Mouse (Mus musculus) neutrophil, adult 5-6 weeks (primary cell): Measurements from ENCODE around the gene Casz1. TPM values are rescaled to one million over a fixed set of nuclear protein-coding genes. Genes with fewer than 3 reads are reported as not detected.

Source experiments
- ATAC-seq: fragments of 151-379, 151-347 bp; 2 replicates; pipeline ENCODE4 v1.8.0; 2017; ENCODE audit warnings: mild to moderate bottlenecking, moderate TSS enrichment; ENCODE audit not compliant: insufficient number of reproducible peaks, poor library complexity, low FRiP score, severe bottlenecking; ENCODE audit errors: extremely low read depth
- total RNA-seq: library from RNA; stranded (forward); fragments of 200-1000 nt; gene quantifications from 2 replicates; pipeline ENCODE4 v1.2.3, GENCODE M21; 2017

The Casz1 gene
- total RNA-seq, 1 experiment from 2014 or later: 14.1 TPM

DNA sequence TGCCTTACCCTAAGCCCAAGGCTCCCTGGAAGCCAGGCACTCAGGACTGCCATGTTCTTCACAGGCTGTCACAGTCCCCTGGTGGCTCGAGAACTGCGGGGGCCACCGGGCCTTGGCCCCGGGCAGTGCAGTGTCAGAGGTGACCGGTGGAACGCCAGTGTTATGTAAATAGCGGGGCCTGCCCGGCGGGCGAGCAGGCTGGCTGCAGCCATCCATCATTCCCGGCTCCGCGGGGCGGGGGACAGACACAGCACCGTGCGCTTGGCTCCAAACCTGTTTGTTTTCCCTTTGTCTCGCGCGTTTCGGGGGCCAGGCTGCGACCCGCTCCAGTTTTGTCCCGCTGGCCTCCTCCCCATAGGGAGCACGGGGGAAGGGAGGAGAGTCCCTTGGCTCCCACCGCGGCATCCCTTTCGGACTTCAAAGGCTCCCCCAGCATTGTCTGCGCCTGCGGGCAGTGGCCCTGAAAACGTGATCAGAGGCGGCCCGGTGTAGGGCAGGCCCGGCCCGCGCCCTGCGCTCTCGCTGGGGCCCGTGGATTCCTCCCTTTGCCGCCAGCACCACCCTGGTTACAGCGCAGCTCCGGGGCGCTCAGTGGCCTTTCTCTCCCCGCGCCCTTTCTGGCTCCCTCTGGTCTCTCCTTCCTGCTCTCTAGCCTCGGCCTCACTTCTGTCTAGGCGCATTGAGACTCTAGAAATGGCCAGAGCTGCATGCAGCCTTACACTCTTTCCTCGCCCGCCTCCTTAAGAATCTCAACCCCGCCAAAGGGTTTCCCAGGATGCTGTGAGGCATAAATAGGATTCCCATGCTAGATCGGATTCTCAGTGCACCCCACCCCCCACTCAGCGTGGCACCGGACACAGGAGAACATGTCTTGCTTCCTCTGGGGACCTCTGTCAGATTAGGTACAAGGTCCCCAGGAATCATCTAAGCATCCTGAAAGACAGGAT lies 86.9 kb downstream of the Casz1 start:
- ATAC-seq: no peak

GRCm38 (mm10) chr4:148896125-148896524 lies 91.9 kb downstream of the Casz1 start:
- ATAC-seq: no peak

GRCm38 (mm10) chr4:148899927-148900294 lies 95.7 kb downstream of the Casz1 start:
- ATAC-seq: no peak

DNA sequence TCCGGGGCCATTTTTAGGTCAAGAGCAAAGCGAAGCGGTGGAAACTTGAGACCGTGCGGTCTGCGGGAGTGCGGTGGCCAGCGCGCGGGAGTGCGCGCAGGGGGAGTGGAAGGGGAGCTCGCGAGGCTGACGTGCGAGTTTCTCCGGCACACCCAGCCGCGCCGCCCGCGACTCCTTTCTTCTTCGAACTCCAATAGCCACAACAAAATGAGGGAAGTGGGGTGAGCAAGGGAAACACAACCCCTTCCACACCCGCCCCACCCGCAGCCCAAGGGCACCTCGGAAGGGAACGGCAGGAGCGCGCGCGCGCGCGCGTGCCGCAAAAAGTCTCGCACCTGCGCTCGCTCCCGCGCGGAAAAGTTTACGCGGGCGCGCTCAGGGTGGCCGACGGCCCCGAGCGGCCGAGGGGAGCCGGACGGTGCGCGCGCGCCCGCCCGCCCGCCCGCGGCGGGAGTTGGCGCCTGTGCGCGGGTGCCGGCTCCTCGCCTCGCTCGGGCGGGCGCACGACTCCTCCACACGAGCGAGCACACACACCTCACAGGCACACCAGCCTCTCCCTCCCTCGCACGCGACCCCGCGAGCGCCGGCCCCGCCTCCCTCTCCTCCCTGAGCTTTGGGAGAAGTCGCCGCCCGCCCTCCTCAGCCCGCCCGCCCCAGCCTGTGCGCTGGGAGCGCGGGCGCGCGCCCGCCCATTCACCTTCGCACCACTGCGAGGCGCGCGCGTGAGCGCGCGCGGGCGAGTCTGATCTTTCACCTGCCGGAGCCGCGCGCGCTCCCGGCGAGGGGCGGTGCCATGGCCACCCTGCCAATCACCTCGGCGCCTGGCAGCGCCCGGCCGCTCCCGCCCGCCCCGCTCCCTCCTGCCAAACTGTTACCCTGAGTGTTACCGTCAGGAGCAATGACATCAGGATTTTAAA lies 96.3 kb downstream of the Casz1 start:
- ATAC-seq: peak; percentile 35

- ATAC-seq: no peak
Measured at GRCm38 (mm10) chr4:148901275-148902052, 97.2 kb downstream of the Casz1 start.

DNA sequence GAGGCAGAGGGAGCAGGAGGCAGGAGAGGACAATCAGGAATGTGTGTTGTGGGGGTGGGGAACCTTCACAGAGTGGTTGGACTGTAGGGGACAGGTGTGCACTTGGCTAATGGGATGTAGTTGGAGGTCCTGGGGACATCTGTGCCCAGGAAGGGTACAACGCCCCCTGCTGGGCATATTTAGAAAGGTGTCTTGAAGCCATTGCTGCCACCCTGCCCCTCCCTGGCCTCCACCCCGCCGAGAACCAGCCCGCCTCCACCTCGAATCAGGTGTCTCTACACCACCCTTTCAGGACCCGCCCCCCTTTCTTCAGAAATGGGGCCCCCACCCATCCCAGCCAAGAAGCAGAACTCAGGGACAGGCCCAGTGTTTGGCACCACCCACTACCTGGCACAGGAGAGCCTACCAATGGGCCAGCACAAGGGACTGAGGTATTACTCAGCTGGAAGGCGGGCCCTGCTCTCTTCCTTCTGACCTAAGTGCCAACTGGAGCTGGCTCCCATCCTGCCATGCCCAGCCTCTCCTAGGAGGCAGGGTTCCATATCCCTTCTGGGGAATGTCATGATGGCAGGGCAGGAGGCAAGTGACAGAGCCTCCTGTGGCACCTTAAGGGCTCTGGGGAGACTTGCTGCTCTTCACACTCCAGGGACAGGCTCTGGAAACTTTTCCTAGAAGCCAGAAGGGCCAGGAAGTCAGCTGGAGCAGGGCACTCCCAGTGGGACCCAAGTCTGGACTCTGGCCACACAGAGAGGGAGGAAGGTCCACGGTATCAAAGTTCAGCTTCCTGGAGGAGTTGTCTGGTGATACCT lies 98.9 kb downstream of the Casz1 start:
- ATAC-seq: peak; percentile 37; the same call in 1 of the 2 replicates

DNA sequence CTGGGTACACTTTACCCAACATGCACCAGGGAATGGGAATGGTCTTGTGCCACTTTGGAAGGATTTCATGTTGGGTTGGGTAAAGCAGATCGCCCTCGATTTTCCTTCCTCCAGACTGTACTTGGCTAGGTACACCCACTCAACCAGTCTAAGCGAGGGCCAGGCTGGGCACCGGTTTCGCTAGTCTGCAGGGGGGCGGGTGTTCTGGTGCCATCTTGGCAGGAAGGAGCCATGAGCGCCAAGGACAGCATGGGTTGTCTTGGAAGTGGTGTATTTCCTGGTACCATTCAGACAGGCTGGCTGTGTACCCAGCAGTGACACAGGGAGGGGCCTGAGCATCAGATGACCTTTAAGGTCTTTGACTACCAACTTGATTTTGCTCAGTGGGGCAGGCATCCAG lies 101.1 kb downstream of the Casz1 start:
- no peak for ATAC-seq

- ATAC-seq: no peak
Measured at GRCm38 (mm10) chr4:148906806-148907205, 102.6 kb downstream of the Casz1 start.

- ATAC-seq: no peak
Measured at GRCm38 (mm10) chr4:148908214-148908681, 104.0 kb downstream of the Casz1 start.

GRCm38 (mm10) chr4:148908760-148909510 lies 104.7 kb downstream of the Casz1 start:
- ATAC-seq: no peak

DNA sequence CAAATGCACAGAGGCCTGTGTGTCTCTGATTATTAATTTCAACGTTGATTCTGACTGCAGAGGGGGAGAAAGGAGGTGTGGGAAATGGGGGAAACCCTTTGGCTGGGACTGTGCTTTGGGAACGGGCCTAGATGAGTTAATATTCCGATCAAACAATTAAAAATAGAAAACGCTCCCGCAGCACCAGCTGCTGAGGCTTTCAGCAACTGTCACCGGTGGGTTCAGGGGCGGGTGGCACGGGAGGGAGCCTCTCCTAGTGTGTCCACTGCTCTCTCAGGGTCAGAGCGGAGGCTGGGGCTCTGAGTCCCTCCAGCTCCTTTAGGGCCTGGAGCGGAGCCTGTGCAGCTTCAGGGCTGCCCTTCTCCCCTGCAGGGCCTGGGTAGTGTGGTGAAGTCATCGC lies 105.3 kb downstream of the Casz1 start:
- no peak for ATAC-seq

- ATAC-seq: no peak
Measured at GRCm38 (mm10) chr4:148912134-148912533, 107.9 kb downstream of the Casz1 start.

GRCm38 (mm10) chr4:148912826-148913590 lies 108.8 kb downstream of the Casz1 start:
- ATAC-seq: no peak

GRCm38 (mm10) chr4:148914863-148915622 lies 110.8 kb downstream of the Casz1 start:
- ATAC-seq: no peak

DNA sequence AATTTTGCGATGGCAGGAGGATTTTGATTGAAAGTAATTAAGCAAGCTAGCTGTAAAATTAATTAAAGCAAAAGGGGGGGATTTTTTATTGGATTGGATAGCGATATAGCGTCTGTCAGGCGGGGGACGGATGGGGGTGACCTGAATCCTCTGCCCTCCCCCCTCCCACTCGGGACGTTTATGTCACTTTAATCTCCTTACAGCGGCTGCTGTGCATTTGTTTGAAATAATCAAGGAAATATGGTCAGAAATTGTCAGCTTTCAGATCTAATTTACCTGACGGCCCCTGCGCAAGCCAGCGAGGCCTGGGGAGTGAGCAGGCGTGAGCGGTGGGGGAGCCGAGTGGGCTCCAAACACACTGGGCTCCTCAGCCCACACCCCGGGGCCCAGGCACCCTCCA lies 111.6 kb downstream of the Casz1 start:
- no peak for ATAC-seq
